Mouse (Mus musculus): ENCODE measurements around the gene Svop. TPM values are rescaled to one million over a fixed set of nuclear protein-coding genes. Genes with fewer than 3 reads are reported as not detected.

Gene Svop
- polyA plus RNA-seq, 1 experiment, result 0.33 TPM

DNA sequence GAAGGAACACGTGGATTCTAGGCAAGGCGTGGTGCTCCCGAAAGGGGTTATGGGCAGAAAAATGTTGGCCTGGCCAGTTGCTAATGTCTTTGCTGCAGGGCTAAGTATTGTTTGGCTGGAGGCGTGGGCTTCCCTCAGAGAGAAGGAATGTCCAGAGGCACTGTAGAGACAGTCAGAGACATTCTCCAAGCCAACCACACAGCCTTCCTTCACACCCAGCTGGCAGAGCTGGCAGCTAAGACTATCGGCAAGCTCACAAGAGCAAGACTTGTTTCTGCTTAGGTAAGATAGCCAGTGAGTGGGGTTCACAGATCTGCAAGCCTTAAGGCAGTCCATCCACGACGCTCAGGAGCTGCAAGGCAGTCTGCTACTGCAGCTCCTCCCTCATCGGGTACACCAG lies 114.1 kb downstream of the Svop start:
- 71% methylated on average over 8 of the region's 8 CpGs for WGBS
- no peak for DNase-seq (ENCODE audit: low read depth, low spot score)

Other genes starting within 250 kb of the Svop start
- gene Coro1c, start 182.8 kb downstream of the Svop start, polyA plus RNA-seq (2012; rRNA removed), result 130 and 171 TPM in 2 replicates
- 7.4 and 12.1 TPM in 2 replicates for gene Ssh1, start 97.7 kb downstream of the Svop start, polyA plus RNA-seq (2012; rRNA removed)
- 4.1 and 12.5 TPM in 2 replicates for gene Dao, start 87.9 kb downstream of the Svop start, polyA plus RNA-seq (2012; rRNA removed)
- gene Usp30, start 26.1 kb downstream of the Svop start, polyA plus RNA-seq (2012; rRNA removed), result 11.2 and 14.7 TPM in 2 replicates
- 8.9 and 9.9 TPM in 2 replicates for gene Alkbh2, start 36.6 kb upstream of the Svop start, polyA plus RNA-seq (2012; rRNA removed)
- 10.5 and 11.7 TPM in 2 replicates for gene Ung, start 38.8 kb upstream of the Svop start, polyA plus RNA-seq (2012; rRNA removed)
- 2.8 and 4.5 TPM in 2 replicates for gene Acacb, start 55.0 kb upstream of the Svop start, polyA plus RNA-seq (2012; rRNA removed)
- gene Foxn4, start 182.2 kb upstream of the Svop start, polyA plus RNA-seq (2012; rRNA removed), result not detected in 2 replicates
- 0.88 and 1.0 TPM in 2 replicates for gene Myo1h, start 197.6 kb upstream of the Svop start, polyA plus RNA-seq (2012; rRNA removed)

Data from large intestine, adult 2 months (tissue).